Mouse (Mus musculus) cortical plate, adult 2 months (tissue): ENCODE data around the gene Sars. TPM values are rescaled to one million over a fixed set of nuclear protein-coding genes. Genes with fewer than 3 reads are reported as not detected.

Source experiments
- H3K27ac ChIP-seq: fragments of 200-500 bp; 2 replicates; pipeline ENCODE4 v1.5.1; 2012; ENCODE audit warnings: low read length, control low read depth, inconsistent platforms; ENCODE audit not compliant: insufficient read depth
- H3K4me1 ChIP-seq: fragments of 200-500 bp; 2 replicates; pipeline ENCODE4 v1.6.1; 2011; ENCODE audit warnings: low read length; ENCODE audit not compliant: control insufficient read depth, insufficient read depth
- H3K4me3 ChIP-seq: fragments of 200-500 bp; 2 replicates; pipeline ENCODE4 v1.5.1; 2011; ENCODE audit warnings: mild to moderate bottlenecking, low read length, control low read depth; ENCODE audit not compliant: insufficient read depth
- CTCF ChIP-seq: fragments of 200-500 bp; IDR thresholded peaks from 2 replicates; pipeline ENCODE4 v1.5.1; 2011; ENCODE audit warnings: mild to moderate bottlenecking, control low read depth, low read length; ENCODE audit not compliant: insufficient read depth; ENCODE audit errors: extremely low read depth
- POLR2A ChIP-seq: fragments of 200-500 bp; IDR thresholded peaks from 2 replicates; pipeline ENCODE4 v1.6.1; 2011; ENCODE audit warnings: mild to moderate bottlenecking, low read length, control low read depth; ENCODE audit not compliant: insufficient read depth; ENCODE audit errors: extremely low read depth
- polyA plus RNA-seq: library from polyadenylated mRNA; depleted of rRNA; stranded (reverse); fragments of >200 nt; gene quantifications from 2 replicates; pipeline ENCODE4 v1.2.3, GENCODE M21; 2012

The Sars gene
- polyA plus RNA-seq, 1 experiment, result 188 TPM

DNA sequence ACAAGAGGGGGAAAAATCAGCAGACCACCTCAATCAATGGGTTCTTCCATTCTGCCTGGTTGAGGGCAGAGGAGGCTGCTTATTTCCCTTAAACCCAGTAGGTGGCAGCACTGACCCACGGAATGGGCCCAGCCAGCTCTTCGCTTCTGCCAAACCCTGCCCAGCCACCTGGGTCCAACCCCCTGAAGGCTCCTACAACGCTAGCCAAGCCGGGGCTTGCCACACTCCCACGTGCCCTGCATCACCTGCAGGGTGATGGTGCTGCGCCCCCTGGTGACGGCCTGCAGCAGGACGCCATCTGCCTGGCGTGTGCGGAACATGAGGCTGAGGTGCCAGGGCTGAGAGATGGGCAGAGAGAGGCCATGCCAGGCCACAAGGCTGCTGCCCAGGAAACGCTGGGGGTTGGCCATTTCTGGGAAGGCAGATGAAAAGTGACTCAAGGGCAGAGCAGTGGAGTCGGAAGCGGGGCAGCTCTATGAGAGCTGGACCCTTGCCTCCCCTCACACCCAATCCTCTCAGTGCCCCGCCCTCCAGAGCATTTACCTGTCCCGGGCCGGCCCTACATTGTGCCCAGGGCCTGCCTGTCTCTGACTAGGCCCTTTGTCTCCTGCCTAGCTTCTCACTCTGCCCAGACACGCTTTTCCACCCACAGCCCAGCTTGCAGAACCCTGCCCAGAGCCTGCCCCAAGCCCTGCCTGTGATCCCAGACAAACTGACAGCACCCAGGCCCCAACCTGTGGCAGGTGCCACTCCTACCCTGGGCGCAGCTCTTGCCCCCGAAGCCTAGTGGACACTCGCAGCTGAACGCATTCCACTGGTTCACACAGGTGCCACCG lies 43.1 kb downstream of the Sars start:
- TF ChIP-seq CTCF, result peak; percentile 83
- TF ChIP-seq POLR2A, result no peak
- Histone ChIP-seq H3K4me3 (no peak overlapping the region), H3K4me1 (peaks cover 6% of the 10 kb centered on the region; the same call in 1 of the 2 replicates), H3K27ac (no peak overlapping the region)

DNA sequence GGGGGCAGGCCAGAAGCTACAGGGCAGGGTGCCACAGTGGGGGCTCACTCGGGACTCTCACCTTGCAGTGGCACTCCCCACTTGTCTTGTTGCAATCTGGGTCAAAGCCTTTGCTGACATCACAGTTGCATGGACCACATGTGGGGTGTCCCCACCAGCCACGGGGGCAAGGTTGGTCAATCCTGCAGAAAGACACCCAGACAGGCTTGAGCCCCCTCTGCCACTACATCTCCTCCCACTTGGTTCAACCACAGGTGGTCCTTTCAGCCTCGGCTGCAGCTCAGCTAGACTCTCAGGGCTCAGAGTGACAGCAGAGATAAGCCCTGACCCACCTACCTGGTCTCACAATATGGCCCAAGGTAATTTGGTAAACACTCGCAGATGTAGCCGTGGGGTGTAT lies 44.6 kb downstream of the Sars start:
- Histone ChIP-seq H3K4me1 (peaks cover 1% of the 10 kb centered on the region; the same call in 1 of the 2 replicates), H3K27ac (no peak overlapping the region), H3K4me3 (no peak overlapping the region)
- TF ChIP-seq CTCF, result no peak
- TF ChIP-seq POLR2A, result no peak

DNA sequence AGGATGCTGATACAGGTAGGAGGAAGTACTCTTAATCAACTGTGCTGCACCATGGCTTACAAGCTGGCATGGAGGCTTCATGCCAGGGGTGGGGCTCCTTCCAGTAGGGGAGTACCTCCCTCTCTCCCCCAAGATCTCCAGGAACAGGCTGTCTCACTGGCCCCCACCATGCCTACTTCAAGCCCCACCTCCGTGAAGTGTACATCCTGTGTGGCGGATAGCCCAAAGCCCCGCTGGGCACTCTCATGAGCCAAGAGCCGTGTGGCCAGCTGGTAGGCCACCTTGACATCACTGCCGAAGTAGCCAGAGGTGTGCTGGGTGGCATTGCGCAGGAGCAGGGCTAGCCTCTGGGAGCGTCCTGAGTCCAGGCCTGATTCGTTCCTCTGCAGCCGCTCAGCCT lies 46.7 kb downstream of the Sars start:
- Histone ChIP-seq H3K4me3 (no peak overlapping the region), H3K4me1 (no peaks in the 10 kb centered on the region), H3K27ac (no peak overlapping the region)
- TF ChIP-seq POLR2A, result no peak
- TF ChIP-seq CTCF, result no peak

GRCm38 (mm10) chr3:108392793-108393192 lies 52.2 kb downstream of the Sars start:
- no peak overlapping the region for H3K4me3 ChIP-seq
- H3K27ac ChIP-seq, result no peak overlapping the region
- no peaks in the 10 kb centered on the region for H3K4me1 ChIP-seq
- TF ChIP-seq CTCF (no peak), POLR2A (no peak)

DNA sequence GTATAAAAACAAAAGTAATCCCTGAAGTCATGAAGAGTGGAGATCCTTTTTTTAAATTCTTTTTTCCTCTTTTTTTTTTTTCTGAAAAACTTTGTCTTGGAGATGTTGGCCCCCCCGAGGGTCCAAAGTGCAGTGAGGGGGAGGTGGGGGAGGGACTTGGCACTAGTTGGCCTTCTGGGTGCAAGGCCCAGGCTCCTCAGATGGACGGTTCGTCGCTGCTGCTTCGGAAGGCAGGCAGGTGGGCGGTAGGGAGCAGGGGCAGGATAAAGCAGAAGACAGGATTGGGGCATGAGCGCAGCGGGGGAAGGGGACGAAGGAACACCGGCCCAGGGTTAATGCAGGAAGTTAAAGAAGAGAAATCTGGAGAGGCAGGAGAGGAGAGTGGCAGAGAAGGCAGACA lies 52.7 kb downstream of the Sars start:
- TF ChIP-seq CTCF (no peak), POLR2A (no peak)
- H3K27ac ChIP-seq, result no peak overlapping the region
- H3K4me3 ChIP-seq, result no peak overlapping the region
- H3K4me1 ChIP-seq, result no peaks in the 10 kb centered on the region

DNA sequence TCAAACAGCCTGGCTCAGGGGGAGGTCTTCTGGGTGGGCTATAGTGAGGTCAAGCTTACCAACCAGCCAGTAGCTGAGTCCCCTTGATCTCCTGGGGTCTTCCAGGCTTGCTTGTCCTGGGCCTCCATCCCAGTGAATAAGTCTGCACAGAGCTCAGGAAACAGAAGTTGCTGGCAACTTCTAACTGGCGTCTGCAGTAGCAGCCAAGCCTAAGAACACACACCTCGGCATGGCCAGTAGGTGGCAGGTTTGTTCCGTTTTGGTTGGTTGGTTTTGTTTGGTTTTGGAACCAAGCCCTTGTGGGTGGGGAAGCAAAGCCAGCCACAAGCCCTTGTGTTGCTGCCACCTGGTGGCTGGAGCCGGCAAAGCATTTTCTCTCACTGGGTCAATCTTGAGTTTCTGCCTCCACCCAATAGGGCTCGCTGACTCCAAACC lies 55.9 kb downstream of the Sars start:
- Histone ChIP-seq H3K4me3 (no peak overlapping the region), H3K27ac (no peak overlapping the region), H3K4me1 (peaks cover 4% of the 10 kb centered on the region; the same call in 1 of the 2 replicates)
- TF ChIP-seq POLR2A (peak; percentile 36; the same call in 1 of the 2 replicates), CTCF (peak; percentile 95)

- Histone ChIP-seq H3K4me3 (no peak overlapping the region), H3K27ac (peak overlapping the region; percentile 82), H3K4me1 (peaks cover 6% of the 10 kb centered on the region)
- TF ChIP-seq CTCF (no peak), POLR2A (no peak)
Measured at GRCm38 (mm10) chr3:108386186-108386585, 58.8 kb downstream of the Sars start.

DNA sequence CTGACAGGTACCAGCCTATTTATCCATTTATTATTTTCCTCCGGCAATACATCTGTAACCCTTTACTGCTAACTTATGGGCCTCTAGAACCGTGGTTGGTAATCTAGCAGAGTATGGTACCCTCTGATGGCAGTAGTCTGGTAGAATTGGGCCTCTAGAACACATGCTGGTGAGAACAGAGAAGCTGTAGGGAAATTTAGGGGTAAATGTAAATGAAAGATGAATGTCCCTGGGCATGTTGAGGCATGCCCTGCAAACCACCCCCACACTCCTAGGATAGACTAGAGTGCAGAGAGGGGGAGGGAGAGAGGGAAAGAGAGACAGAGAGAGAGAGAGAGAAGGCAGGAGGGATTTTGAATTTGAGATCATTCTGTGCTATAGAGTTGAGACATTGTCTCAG lies 60.6 kb downstream of the Sars start:
- TF ChIP-seq POLR2A (no peak), CTCF (no peak)
- no peak overlapping the region; the same call in 1 of the 2 replicates for H3K4me3 ChIP-seq
- H3K27ac ChIP-seq, result no peak overlapping the region
- H3K4me1 ChIP-seq, result peaks cover 6% of the 10 kb centered on the region

DNA sequence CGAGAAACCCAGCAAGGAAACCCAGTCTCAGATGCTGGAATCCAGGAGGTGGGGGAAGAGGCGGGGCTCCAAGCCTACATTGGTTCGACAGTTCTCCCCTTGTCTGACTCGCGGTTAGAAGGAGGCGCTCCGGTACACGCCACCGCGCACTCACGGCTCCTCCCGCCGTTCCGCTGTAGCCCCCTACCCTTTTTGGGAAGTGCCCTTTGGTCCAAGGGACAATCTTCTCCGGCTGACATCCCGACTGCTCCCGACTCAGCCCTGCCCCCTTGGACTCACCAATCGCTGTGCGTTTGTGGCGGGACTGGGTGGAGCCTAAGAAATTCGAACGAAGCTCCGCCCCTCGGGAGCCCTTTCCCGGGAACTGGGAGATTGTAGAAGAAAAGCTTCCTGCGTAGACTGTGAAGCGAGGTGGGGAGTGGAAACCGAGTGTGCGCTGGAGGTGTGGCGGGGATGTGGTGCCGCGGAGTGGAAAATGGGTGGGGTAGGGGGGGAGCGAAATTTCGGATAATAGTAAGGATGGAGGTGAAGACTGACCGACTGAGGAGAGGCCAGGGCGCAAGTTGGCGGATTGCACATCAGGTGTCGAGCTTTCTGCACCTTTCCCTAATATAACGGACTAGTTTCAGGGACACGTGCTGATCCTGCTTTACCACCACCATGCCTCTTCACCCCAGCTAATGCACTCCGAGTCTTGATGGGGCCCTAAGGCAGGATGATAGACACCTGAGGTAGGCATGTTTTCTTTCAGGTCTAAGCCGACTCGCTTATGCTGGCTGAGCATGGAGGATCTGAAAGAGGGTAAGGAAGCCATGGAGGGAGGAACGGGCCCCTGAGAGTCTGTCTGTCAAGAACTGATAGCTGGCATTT lies 61.3 kb downstream of the Sars start, which contains the start of gene Psrc1:
TSS of gene Psrc1 (plus strand) at position 355 of the 870 bp plus-strand sequence.
- peak within 1 kb of the TSS; percentile 54 for H3K4me3 ChIP-seq
- no peak for TF ChIP-seq POLR2A
- no peak for TF ChIP-seq CTCF
- peaks cover 8% of the 10 kb centered on the region for H3K4me1 ChIP-seq
- H3K27ac ChIP-seq, result no peak within 1 kb of the TSS
